Mouse (Mus musculus) cerebellum, adult 2 months (tissue): Measurements from ENCODE around the gene Fndc8.

ENCODE experiments used
- CTCF ChIP-seq: fragments of 200-500 bp; IDR thresholded peaks from 2 replicates; pipeline ENCODE4 v1.5.1; 2011; ENCODE audit warnings: low read depth, mild to moderate bottlenecking, control low read depth, low read length, moderate library complexity, borderline replicate concordance; ENCODE audit not compliant: insufficient read depth
- POLR2A ChIP-seq: fragments of 200-500 bp; IDR thresholded peaks from 2 replicates; pipeline ENCODE4 v1.6.1; 2011; ENCODE audit warnings: low read length, control low read depth, borderline replicate concordance; ENCODE audit not compliant: insufficient read depth

GRCm38 (mm10) chr11:82877726-82878344 lies 14.1 kb upstream of the Fndc8 start:
- TF ChIP-seq POLR2A: no peak
- TF ChIP-seq CTCF: no peak
